Mouse (Mus musculus) hindbrain, postnatal 0 days (tissue): Measurements from ENCODE around the gene Lman2l. TPM values are rescaled to one million over a fixed set of nuclear protein-coding genes. Genes with fewer than 3 reads are reported as not detected.

Source experiments
- ATAC-seq: fragments of 200-750 bp; cut with Nextera tagmentation; 2 replicates; pipeline ENCODE4 v1.8.0; 2017; ENCODE audit warnings: mild to moderate bottlenecking, moderate TSS enrichment, moderate library complexity
- DNase-seq: peaks from one replicate; pipeline ENCODE4 v3.0.0-alpha.2; 2015; ENCODE audit warnings: low spot score
- H3K27ac ChIP-seq: fragments of 300-500 bp; sonication (generic); 2 replicates; pipeline ENCODE4 v1.5.1; 2014; ENCODE audit warnings: mild to moderate bottlenecking
- H3K27me3 ChIP-seq: fragments of 300-500 bp; sonication (generic); 2 replicates; pipeline ENCODE4 v1.6.1; 2014; ENCODE audit warnings: low read length, mixed read lengths; ENCODE audit not compliant: insufficient read depth
- H3K36me3 ChIP-seq: fragments of 300-500 bp; sonication (generic); 2 replicates; pipeline ENCODE4 v1.6.1; 2014; ENCODE audit warnings: low read length, mixed read lengths; ENCODE audit not compliant: insufficient read depth
- H3K4me1 ChIP-seq: fragments of 300-500 bp; sonication (generic); 2 replicates; pipeline ENCODE4 v1.6.1; 2014; ENCODE audit warnings: antibody characterized with exemption, low read length, mixed read lengths; ENCODE audit not compliant: insufficient read depth
- H3K4me2 ChIP-seq: fragments of 300-500 bp; sonication (generic); 2 replicates; pipeline ENCODE4 v1.6.1; 2014; ENCODE audit warnings: low read depth, mild to moderate bottlenecking, low read length, moderate library complexity, mixed read lengths
- H3K4me3 ChIP-seq: fragments of 300-500 bp; sonication (generic); 2 replicates; pipeline ENCODE4 v1.5.1; 2014; ENCODE audit warnings: low read length
- H3K9ac ChIP-seq: fragments of 300-500 bp; sonication (generic); replicated peaks from 2 replicates; pipeline ENCODE4 v1.6.1; 2014; ENCODE audit warnings: mild to moderate bottlenecking, low read length, moderate library complexity, mixed read lengths
- H3K9me3 ChIP-seq: fragments of 300-500 bp; sonication (generic); 2 replicates; pipeline ENCODE4 v1.6.1; 2016; ENCODE audit warnings: low read length, mixed read lengths
- CTCF ChIP-seq: IDR thresholded peaks from 2 replicates; pipeline ENCODE4 v1.5.1; 2016; ENCODE audit warnings: antibody characterized with exemption, control low read depth, low read depth
- WGBS: fragments of 180-500 bp; shearing (Covaris S2); extraction: QIAGEN DNeasy Blood & Tissue Kit; methylation state at CpG from one replicate; pipeline ENCODE4 v1.1.7; 2014; 5-methylcytosine and 5-hydroxymethylcytosine counted together
- polyA plus RNA-seq: library from polyadenylated mRNA; unstranded; fragments of >200 nt; fragmentation: Nextera tagmentation; extraction: Ambion mirVana; gene quantifications from 2 replicates; pipeline ENCODE4 v1.2.1, GENCODE M21; 2015
- total RNA-seq: library from RNA; depleted of rRNA; stranded (reverse); fragments of >200 nt; gene quantifications from 2 replicates; pipeline ENCODE4 v1.2.3, GENCODE M21; 2014; rRNA removed

Lman2l gene
- total and polyA plus RNA-seq, 2 experiments from 2014 or later: 21.6 to 42.6 TPM

- Histone ChIP-seq H3K9me3 (no peaks in the 10 kb centered on the region), H3K27ac (no peak overlapping the region), H3K4me2 (no peak overlapping the region), H3K36me3 (no peaks in the 10 kb centered on the region), H3K9ac (no peak overlapping the region), H3K4me1 (peaks cover 6% of the 10 kb centered on the region; the same call in 1 of the 2 replicates), H3K4me3 (no peak overlapping the region), H3K27me3 (no peaks in the 10 kb centered on the region)
- DNase-seq: no peak
- 77% methylated on average over 6 of the region's 6 CpGs for WGBS
- TF ChIP-seq CTCF: no peak
- no peak for ATAC-seq
These were observed 74.2 kb downstream of the Lman2l start for GRCm38 (mm10) chr1:36370918-36371317.

Other genes starting within 250 kb of the Lman2l start
- 33.5 and 40.2 TPM in 2 replicates for gene Uggt1, start 200.6 kb downstream of the Lman2l start, total RNA-seq
- gene Uggt1, start 200.6 kb downstream of the Lman2l start, polyA plus RNA-seq: 22.1 and 24.3 TPM in 2 replicates
- gene Neurl3, start 170.6 kb downstream of the Lman2l start, total RNA-seq: 0.16 and 1.2 TPM in 2 replicates
- gene Neurl3, start 170.6 kb downstream of the Lman2l start, polyA plus RNA-seq: 1.8 and 2.1 TPM in 2 replicates
- gene Arid5a, start 137.5 kb downstream of the Lman2l start, total RNA-seq: 10.1 and 13.8 TPM in 2 replicates
- gene Arid5a, start 137.5 kb downstream of the Lman2l start, polyA plus RNA-seq: 8.4 and 8.5 TPM in 2 replicates
- gene Kansl3, start 76.1 kb downstream of the Lman2l start, total RNA-seq: 60.0 and 60.4 TPM in 2 replicates
- gene Kansl3, start 76.1 kb downstream of the Lman2l start, polyA plus RNA-seq: 29.6 and 31.5 TPM in 2 replicates
- gene Fer1l5, start 73.0 kb downstream of the Lman2l start, total RNA-seq: not detected in 2 replicates
- gene Fer1l5, start 73.0 kb downstream of the Lman2l start, polyA plus RNA-seq: 0.73 and 1.2 TPM in 2 replicates
- 18.5 and 19.6 TPM in 2 replicates for gene Cnnm4, start 26.3 kb upstream of the Lman2l start, total RNA-seq
- gene Cnnm4, start 26.3 kb upstream of the Lman2l start, polyA plus RNA-seq: 9.6 and 10.0 TPM in 2 replicates
- gene Cnnm3, start 66.6 kb upstream of the Lman2l start, total RNA-seq: 28.4 and 35.9 TPM in 2 replicates
- gene Cnnm3, start 66.6 kb upstream of the Lman2l start, polyA plus RNA-seq: 5.2 and 5.4 TPM in 2 replicates
- gene Ankrd23, start 91.6 kb upstream of the Lman2l start, total RNA-seq: 8.1 and 11.5 TPM in 2 replicates
- 11.2 and 12.7 TPM in 2 replicates for gene Ankrd23, start 91.6 kb upstream of the Lman2l start, polyA plus RNA-seq
- gene Gm42417, start 94.2 kb upstream of the Lman2l start, total RNA-seq: not detected in 2 replicates
- not detected in 2 replicates for gene Gm42417, start 94.2 kb upstream of the Lman2l start, polyA plus RNA-seq
- gene Ankrd39, start 102.2 kb upstream of the Lman2l start, total RNA-seq: 38.1 and 55.1 TPM in 2 replicates
- 30.8 and 32.5 TPM in 2 replicates for gene Ankrd39, start 102.2 kb upstream of the Lman2l start, polyA plus RNA-seq
- 32.3 and 40.5 TPM in 2 replicates for gene Sema4c, start 113.1 kb upstream of the Lman2l start, total RNA-seq
- gene Sema4c, start 113.1 kb upstream of the Lman2l start, polyA plus RNA-seq: 14.4 and 14.7 TPM in 2 replicates
- gene Fam178b, start 237.9 kb upstream of the Lman2l start, total RNA-seq: not detected in 2 replicates
- 0.21 and 0.41 TPM in 2 replicates for gene Fam178b, start 237.9 kb upstream of the Lman2l start, polyA plus RNA-seq
- gene Cox5b, start 246.2 kb upstream of the Lman2l start, total RNA-seq: 346 and 404 TPM in 2 replicates
- 977 and 1,021 TPM in 2 replicates for gene Cox5b, start 246.2 kb upstream of the Lman2l start, polyA plus RNA-seq